Mouse (Mus musculus) forebrain, embryonic 10.5 days (tissue): ENCODE measurements around the gene Lyrm1. TPM values are rescaled to one million over a fixed set of nuclear protein-coding genes. Genes with fewer than 3 reads are reported as not detected.

ENCODE experiments used
- DNase-seq: peaks from one replicate; pipeline ENCODE4 v3.0.0-alpha.2; 2017; ENCODE audit warnings: low spot score; ENCODE audit errors: extremely low spot score
- H3K27ac ChIP-seq: fragments of 300-500 bp; sonication (generic); 2 replicates; pipeline ENCODE4 v1.5.1; 2016; ENCODE audit warnings: mild to moderate bottlenecking
- H3K27me3 ChIP-seq: fragments of 300-500 bp; sonication (generic); 2 replicates; pipeline ENCODE4 v1.6.1; 2016; ENCODE audit warnings: mild to moderate bottlenecking; ENCODE audit not compliant: poor library complexity, severe bottlenecking
- H3K36me3 ChIP-seq: fragments of 300-500 bp; sonication (generic); replicated peaks from 2 replicates; pipeline ENCODE4 v1.6.1; 2016; ENCODE audit warnings: mild to moderate bottlenecking, moderate library complexity
- H3K4me1 ChIP-seq: fragments of 300-500 bp; sonication (generic); 2 replicates; pipeline ENCODE4 v1.6.1; 2016
- H3K4me3 ChIP-seq: fragments of 300-500 bp; sonication (generic); 2 replicates; pipeline ENCODE4 v1.5.1; 2016; ENCODE audit warnings: mild to moderate bottlenecking, moderate library complexity
- H3K9me3 ChIP-seq: fragments of 300-500 bp; sonication (generic); 2 replicates; pipeline ENCODE4 v1.6.1; 2016; ENCODE audit warnings: mild to moderate bottlenecking, moderate library complexity
- WGBS: fragments of 180-500 bp; shearing (Covaris S2); methylation state at CpG from one replicate; pipeline ENCODE4 v1.1.7; 2016; 5-methylcytosine and 5-hydroxymethylcytosine counted together
- polyA plus RNA-seq: library from polyadenylated mRNA; unstranded; fragments of >200 nt; fragmentation: Nextera tagmentation; extraction: Ambion mirVana; gene quantifications from 2 replicates; pipeline ENCODE4 v1.2.1, GENCODE M21; 2016

The Lyrm1 gene
- polyA plus RNA-seq, 1 experiment from 2014 or later, result 8.7 TPM

GRCm38 (mm10) chr7:119985279-119985912 is 89.7 kb downstream of the Lyrm1 start:
- H3K27ac ChIP-seq, result no peak overlapping the region
- 85% methylated on average over 3 of the region's 3 CpGs for WGBS
- no peaks in the 10 kb centered on the region for H3K27me3 ChIP-seq

GRCm38 (mm10) chr7:119997066-119997465 is 101.4 kb downstream of the Lyrm1 start:
- no peak overlapping the region for H3K27ac ChIP-seq
- H3K27me3 ChIP-seq, result no peaks in the 10 kb centered on the region
- no peak for DNase-seq
- WGBS, result 85% methylated on average over 6 of the region's 6 CpGs
- H3K4me1 ChIP-seq, result no peaks in the 10 kb centered on the region
- H3K36me3 ChIP-seq, result no peaks in the 10 kb centered on the region
- H3K4me3 ChIP-seq, result no peak overlapping the region
- no peaks in the 10 kb centered on the region for H3K9me3 ChIP-seq

More at GRCm38 (mm10) chr7:119985279-119985912, 89.7 kb downstream of the Lyrm1 start:
- H3K4me3 ChIP-seq, result no peak overlapping the region
- H3K4me1 ChIP-seq, result no peaks in the 10 kb centered on the region
- no peak for DNase-seq
- no peaks in the 10 kb centered on the region for H3K9me3 ChIP-seq
- no peaks in the 10 kb centered on the region for H3K36me3 ChIP-seq

Other genes with a start within 250 kb of the Lyrm1 start
- 0.14 and 0.19 TPM in 2 replicates for gene Acsm4, start 205.8 kb upstream of the Lyrm1 start, polyA plus RNA-seq
- 101 and 108 TPM in 2 replicates for gene Thumpd1, start 175.1 kb upstream of the Lyrm1 start, polyA plus RNA-seq
- 0.10 and 0.15 TPM in 2 replicates for gene Acsm3, start 134.9 kb upstream of the Lyrm1 start, polyA plus RNA-seq
- gene Rexo5, start 101.9 kb upstream of the Lyrm1 start, polyA plus RNA-seq, result 25.5 and 27.3 TPM in 2 replicates
- gene Eri2, start 101.8 kb upstream of the Lyrm1 start, polyA plus RNA-seq, result 34.6 and 36.0 TPM in 2 replicates
- 12.8 and 14.3 TPM in 2 replicates for gene Dcun1d3, start 437 bp downstream of the Lyrm1 start, polyA plus RNA-seq
- gene Dnah3, start 199.4 kb downstream of the Lyrm1 start, polyA plus RNA-seq, result 0.05 TPM in 1 of 2 replicates, not detected in the other
- 16.2 and 18.4 TPM in 2 replicates for gene Tmem159, start 206.5 kb downstream of the Lyrm1 start, polyA plus RNA-seq
- gene Zp2, start 249.4 kb downstream of the Lyrm1 start, polyA plus RNA-seq, result not detected in 2 replicates